Mouse (Mus musculus): ENCODE measurements around the gene Chsy1.

DNA sequence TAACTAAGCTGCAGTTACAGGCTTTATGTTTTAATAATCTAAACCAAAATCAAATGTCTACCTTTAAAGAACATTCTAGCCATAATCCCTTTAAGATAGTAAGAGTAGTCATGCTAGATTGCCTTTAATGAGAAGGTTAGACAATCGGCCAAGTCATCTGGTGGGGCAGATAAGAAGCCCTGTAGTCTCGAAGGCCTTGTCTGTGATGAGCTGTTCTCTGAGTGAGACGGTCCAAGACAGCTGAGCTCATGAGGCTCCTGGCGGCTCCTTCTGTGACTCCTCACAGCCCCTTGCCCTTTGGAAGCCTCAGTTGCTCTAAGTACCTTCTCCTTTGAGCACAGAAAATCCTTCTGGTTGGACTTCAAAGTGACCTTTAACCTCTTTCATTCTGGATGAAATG is 67.6 kb downstream of the Chsy1 start:
- TF ChIP-seq CTCF (IDR thresholded peaks at IDR 0.05; ENCODE audit: low read depth) (no peak), EP300 (IDR thresholded peaks at IDR 0.05; ENCODE audit: low read depth) (0 out of 2 replicates have a peak, but pooled peaks have one; percentile 28)

Measured in liver, embryonic 14.5 days (tissue).